Mouse (Mus musculus) spleen, embryonic (tissue): ENCODE results near the gene Psmc2.

Experiments used
- CTCF ChIA-PET: fragments of 350-600 bp; sonication (Branson Sonifier 250); formaldehyde crosslinking; loops from one replicate; lab custom pipeline; 2022; lab: Charles Lee

Psmc2 gene

GRCm38 (mm10) chr5:21785053-21785452, at the start of gene Psmc2, which contains the start of gene Dnajc2:
Psmc2 (plus strand) TSS chr5:21785283.
Dnajc2 (minus strand) TSS chr5:21785251.
- CTCF ChIA-PET = interaction anchor here (0.7 to 0.9 kb wide), 2 partner anchors 51 to 897 kb away, joined by 3 to 4 read pairs; no protein-coding TSS in a partner anchor

- CTCF ChIA-PET = no interaction called here
Observed at GRCm38 (mm10) chr5:21735584-21735983, 49.5 kb upstream of the Psmc2 start.

- CTCF ChIA-PET = interaction anchor here (0.6 kb wide), 1 partner anchor 1490 kb away, joined by 8 read pairs; no protein-coding TSS in a partner anchor
Observed at GRCm38 (mm10) chr5:21736046-21736445, 49.0 kb upstream of the Psmc2 start.

GRCm38 (mm10) chr5:21736956-21737585, 48.0 kb upstream of the Psmc2 start, which contains the start of gene Pmpcb:
Pmpcb (plus strand) TSS chr5:21737141.
- CTCF ChIA-PET = interaction anchor here (0.6 kb wide), 1 partner anchor 1488 kb away, joined by 8 read pairs; no protein-coding TSS in a partner anchor

- CTCF ChIA-PET = no interaction called here
Observed at GRCm38 (mm10) chr5:21737620-21738019, 47.5 kb upstream of the Psmc2 start.

- CTCF ChIA-PET = no interaction called here
Observed at GRCm38 (mm10) chr5:21739120-21739519, 46.0 kb upstream of the Psmc2 start.

GRCm38 (mm10) chr5:21739881-21740280, 45.2 kb upstream of the Psmc2 start:
- CTCF ChIA-PET = no interaction called here

GRCm38 (mm10) chr5:21743606-21744005, 41.5 kb upstream of the Psmc2 start:
- CTCF ChIA-PET = no interaction called here

- CTCF ChIA-PET = no interaction called here
Observed at GRCm38 (mm10) chr5:21744651-21745050, 40.4 kb upstream of the Psmc2 start.

GRCm38 (mm10) chr5:21745966-21746365, 39.1 kb upstream of the Psmc2 start:
- CTCF ChIA-PET = no interaction called here

GRCm38 (mm10) chr5:21768506-21768905, 16.6 kb upstream of the Psmc2 start:
- CTCF ChIA-PET = no interaction called here

- CTCF ChIA-PET = interaction anchor here (0.6 kb wide), 1 partner anchor 13 kb away, joined by 4 read pairs; no protein-coding TSS in a partner anchor
Observed at GRCm38 (mm10) chr5:21769841-21770240, 15.2 kb upstream of the Psmc2 start.

- CTCF ChIA-PET = no interaction called here
Observed at GRCm38 (mm10) chr5:21776491-21776890, 8.6 kb upstream of the Psmc2 start.

GRCm38 (mm10) chr5:21784161-21785052, 676 bp upstream of the Psmc2 start:
- CTCF ChIA-PET = interaction anchor here (0.7 kb wide), 1 partner anchor 896 kb away, joined by 4 read pairs; no protein-coding TSS in a partner anchor

GRCm38 (mm10) chr5:21785776-21786175, 693 bp downstream of the Psmc2 start:
- CTCF ChIA-PET = interaction anchor here (0.9 kb wide), 1 partner anchor 52 kb away, joined by 3 read pairs; no protein-coding TSS in a partner anchor

GRCm38 (mm10) chr5:21786258-21787185, 1.4 kb downstream of the Psmc2 start:
- CTCF ChIA-PET = no interaction called here

GRCm38 (mm10) chr5:21787186-21788105, 2.4 kb downstream of the Psmc2 start:
- CTCF ChIA-PET = no interaction called here

- CTCF ChIA-PET = interaction anchor here (0.7 kb wide), 1 partner anchor 294 kb away, joined by 26 read pairs; no protein-coding TSS in a partner anchor
Observed at GRCm38 (mm10) chr5:21789061-21789460, 4.0 kb downstream of the Psmc2 start.

- CTCF ChIA-PET = no interaction called here
Observed at GRCm38 (mm10) chr5:21792166-21792565, 7.1 kb downstream of the Psmc2 start.

GRCm38 (mm10) chr5:21802907-21803306, 17.8 kb downstream of the Psmc2 start:
- CTCF ChIA-PET = no interaction called here
